Mouse (Mus musculus) layer of hippocampus, postnatal 36 days (tissue): ENCODE results near the gene Cstl1. TPM values are rescaled to one million over a fixed set of nuclear protein-coding genes. Genes with fewer than 3 reads are reported as not detected.
A peak's percentile ranks its signal among the peaks of the same experiment; 100 is the strongest.
"Not testable (repeated sequence)": the region's sequence is repeated elsewhere in the genome, so short reads cannot be mapped to it uniquely, and the experiment has no call there.

ENCODE experiments used
- DNase-seq, 2 experiments: peaks; one replicate each; pipeline ENCODE4 v3.0.0; 2022
- total RNA-seq, 2 experiments: library from RNA; stranded (reverse); gene quantifications; 2 replicates each; pipeline ENCODE4 v1.2.3; 2021

Gene Cstl1
- 1 to 10 TPM in 1 of 2 experiments, under 1 TPM in 1; 0.55 to 1.6 TPM for total RNA-seq

DNA sequence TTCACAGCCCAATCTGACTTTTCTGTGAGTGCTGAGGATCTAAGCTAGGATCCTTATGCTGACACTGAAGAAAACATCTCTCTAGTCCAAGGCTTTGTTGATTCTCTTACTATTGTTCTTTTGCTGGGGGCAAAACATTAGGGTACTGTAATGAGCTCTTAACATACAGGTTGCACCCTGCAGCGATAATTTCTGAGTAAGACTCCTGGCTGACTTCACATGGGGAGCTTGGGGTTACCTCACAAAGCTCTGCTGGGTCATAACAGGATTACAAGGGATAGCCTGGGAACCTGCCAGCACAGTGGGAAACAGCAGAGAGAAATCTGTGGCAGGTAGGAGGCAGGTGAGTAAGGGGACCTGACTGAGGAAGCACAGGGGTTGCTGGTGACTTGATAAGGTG is at the start of gene Cstl1:
Gene Cstl1, plus strand, starts transcription at position 301 of the 400 bp plus-strand sequence.
- no peak for DNase-seq

DNA sequence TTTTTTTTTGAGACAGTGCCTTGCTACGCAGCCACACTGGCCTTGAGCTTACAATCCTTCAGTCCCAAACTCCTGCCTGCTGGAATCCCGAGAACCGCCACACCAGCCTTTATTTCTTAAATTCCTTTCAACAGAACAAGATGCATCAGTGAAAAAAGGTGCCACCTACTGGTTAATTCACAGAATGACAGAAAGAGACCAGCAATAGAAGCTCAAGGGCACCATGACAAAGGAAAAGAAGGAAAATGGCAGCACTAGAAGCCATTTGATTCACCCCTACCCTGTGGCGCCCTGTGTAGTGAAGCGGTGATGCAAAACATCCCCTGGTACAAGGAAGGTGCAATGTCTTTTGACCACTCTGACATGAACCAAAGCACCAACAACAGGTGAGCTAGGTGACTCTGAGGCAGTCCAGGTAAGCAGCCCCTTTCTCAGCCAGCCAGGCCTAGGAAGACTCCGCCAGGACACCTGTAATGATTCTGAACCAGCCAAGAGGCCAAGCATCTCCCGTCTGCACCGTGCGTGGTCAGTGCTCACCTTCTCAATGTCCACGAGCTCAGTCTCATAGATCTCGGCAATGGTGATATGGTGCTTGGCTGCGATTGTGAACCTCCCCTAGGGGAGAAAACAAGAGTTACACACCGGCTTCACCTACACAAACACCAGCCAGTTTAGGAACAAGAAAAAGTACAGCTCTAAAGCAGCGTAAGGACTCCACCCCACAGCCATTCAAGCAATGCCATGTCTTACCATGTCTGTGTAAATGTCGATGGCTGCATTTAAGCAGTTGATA is 43.6 kb upstream of the Cstl1 start:
- no peak for DNase-seq

DNA sequence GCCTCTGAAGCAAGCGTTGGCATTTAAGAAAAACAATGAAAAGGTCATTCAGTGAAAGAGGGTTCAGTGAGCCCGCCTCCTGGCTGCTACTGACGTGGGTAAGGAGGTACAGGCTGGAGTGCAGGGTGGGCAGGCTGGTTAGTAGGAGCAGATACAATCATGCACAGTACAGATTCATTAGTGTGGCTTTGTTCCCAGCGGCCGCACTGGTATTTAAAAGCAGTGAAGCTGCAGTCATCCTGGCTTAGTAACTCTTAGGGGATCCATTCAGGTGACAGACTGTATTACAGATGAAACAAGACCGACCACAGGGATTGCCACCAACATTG is 43.0 kb upstream of the Cstl1 start:
- no peak for DNase-seq

DNA sequence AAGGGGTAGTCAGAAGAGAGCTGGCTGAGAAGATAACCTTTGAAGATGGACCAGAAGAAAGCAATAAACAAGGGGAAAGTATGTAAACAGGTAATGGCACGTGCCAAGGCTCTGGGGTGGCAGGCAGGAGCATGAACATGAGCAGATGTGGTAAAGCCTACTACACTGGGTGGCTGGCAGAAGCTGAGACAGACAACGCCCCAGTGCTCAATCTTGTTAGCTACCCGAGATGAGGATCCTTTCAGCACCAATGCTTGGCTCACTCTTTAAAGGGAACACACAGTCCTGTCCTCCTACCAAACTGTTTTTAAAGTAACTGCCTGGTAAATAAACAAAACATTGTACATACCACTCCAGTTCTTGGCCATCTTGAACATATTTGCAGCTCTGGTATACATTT is 37.8 kb upstream of the Cstl1 start:
- no peak for DNase-seq

DNA sequence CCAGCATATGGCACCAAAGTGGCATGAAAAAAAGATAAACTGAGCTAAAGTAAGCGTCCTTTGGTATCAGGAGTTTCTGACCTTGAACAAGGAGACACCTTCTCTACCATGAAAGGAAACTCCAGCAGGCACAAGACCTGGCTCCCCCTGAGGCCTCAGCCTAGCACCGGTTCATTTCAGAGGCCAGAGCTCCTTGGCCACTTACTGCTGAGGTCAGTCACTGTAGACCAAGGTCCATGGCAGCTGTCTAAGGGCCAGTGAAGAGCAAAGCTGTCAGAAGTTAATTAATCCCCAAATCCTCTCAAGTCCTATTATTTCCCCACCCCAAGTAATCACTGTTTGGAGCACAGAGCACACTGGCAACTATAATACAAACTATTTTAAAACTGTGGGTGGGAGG is 33.1 kb upstream of the Cstl1 start:
- DNase-seq, result no peak

DNA sequence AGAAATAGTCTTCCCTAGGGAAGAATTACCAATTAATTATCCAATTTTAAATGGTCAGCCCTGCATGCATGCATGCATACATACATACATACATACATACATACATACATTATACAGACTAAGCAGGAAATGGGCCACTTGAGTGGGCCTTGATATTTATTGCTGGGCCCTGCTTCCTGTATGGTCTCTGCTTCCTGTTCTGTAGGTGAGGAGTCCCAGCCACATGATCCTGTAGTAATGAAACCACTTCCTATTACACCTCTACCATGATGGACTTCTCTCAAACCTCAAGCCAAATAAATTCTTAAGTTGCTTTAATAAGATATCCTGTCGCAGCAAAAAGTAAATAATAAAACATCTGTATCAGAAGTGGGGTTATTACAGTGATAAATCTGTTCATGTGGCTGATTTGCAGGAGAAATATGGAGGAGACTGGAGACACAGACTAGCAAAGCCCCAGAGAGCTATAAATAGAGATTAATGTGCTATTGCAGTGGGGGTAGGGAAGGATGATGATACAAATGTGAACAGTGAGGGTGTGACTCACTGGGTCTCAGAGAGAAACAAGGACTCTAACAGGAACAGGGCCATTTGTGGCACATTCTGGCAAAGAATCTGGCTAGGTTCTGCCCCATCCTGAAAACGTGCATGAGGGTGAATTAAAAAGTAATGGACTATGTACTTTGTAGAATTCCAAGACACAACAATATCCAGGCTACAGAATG is 30.7 kb upstream of the Cstl1 start:
- DNase-seq, result no peak

DNA sequence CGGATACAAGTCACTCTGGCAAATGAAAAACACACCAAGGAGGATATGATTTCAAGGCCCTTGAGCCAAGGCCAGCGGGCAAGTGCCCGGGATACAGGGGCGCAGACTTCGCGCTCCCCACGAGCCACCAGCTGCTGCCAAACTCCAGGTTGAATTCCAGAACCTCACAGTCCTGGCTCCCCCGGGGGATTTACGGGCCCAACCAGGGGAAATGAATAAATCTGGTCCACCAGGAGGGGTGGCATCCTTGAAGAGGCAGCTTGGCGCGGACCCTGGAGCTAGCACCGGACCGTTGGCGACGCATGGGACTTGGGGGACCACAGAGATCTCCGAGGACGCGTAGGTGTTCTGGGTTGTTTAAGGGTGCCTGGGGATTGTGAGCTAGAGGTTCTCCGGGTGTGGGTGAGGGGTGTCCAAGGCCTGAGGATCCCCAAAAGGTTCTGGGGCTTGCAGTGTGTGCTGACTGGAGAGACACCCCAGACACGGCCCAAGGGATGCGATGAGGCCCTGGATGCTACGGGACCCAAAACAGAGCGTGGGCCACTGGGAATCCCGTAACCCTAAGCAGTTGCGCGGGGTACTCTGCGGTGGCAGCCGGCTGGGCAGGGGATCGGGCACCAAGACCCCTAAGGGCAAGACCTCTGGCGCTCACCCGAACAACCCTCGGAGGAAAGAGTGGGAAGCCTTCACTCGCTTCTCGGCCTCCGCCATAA is 18.4 kb upstream of the Cstl1 start:
- DNase-seq, result peak in 1 of 2 experiments; percentile 28

DNA sequence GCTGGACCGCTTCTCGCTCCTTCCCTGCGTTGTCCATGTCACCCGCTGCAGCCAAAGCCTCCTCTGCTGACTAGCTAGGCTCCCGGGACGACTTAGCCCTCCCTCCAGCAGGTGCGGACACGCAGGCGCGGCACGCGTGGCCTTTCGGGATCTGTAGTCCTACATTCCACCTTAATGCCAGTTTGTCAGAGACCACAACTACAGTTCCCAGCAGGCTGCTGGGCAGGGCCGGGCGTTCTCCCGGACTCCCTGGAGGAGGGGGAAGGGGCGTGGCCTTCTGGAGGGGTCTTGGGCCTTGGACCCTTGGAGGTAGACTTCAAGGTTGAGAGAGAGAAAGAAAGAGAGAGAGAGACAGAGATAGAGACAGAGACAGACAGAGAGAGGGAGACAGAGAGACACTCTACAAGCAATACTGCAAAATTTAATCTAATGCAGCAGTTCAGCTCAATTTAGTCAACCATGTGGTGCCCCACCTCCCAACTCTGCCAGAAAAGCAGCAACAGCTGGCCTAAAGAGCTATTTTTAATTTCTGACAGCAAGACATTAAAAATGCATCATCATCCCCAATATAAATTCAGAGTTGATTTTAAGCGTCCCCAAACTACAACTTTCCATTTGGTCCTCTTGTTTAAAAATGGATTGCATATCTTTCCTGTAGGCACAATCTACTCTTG is 17.7 kb upstream of the Cstl1 start, which contains the start of gene Napb:
Gene Napb, minus strand, starts transcription at position 141 of the 674 bp plus-strand sequence.
- DNase-seq, result peak; percentile 97

DNA sequence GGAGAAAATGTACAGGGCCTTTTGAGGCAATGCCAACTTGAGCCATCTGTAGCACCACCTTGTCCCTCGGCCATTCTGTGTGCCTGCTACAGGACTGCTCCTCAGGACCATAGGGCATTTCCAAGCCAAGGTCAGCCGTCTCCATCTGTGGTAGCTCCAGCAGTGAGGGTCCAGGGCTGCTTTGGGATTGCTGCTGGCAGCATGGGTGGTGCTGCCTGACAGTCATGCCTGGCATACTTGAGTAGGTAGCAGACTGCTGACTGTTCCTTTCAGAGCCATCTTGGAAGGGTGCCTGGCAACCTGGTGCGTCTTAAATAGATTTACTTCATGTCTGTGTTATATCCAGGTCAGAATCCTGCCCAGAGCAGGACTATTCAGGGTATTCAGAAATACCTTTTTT is 7.2 kb upstream of the Cstl1 start:
- no peak for DNase-seq

DNA sequence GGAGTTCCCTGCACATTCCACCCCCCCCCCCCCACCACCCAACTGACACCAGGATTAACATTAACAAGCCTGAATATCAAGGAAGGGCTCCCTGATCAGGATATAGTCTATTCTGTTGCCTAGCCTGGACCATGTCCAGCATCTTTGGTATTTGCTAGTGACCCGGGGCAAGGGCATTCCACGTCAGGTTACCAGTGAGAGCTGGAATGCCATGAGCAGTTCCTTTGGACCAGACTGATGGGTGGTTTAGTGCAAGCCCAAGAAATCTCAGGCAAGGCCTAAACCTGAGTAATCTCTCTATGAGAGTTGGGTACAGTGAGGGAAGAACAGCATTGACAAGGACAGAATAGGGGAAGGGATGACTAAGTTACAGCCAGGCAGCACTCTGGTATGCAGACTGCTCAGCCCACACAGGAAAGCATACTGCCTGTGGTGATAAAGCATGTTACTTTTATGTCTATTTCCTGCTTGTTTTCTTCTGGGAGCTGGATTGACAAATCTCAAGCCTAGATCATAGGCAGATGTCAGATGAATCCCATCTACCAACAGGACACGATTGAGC is 6.2 kb upstream of the Cstl1 start:
- DNase-seq, result no peak

DNA sequence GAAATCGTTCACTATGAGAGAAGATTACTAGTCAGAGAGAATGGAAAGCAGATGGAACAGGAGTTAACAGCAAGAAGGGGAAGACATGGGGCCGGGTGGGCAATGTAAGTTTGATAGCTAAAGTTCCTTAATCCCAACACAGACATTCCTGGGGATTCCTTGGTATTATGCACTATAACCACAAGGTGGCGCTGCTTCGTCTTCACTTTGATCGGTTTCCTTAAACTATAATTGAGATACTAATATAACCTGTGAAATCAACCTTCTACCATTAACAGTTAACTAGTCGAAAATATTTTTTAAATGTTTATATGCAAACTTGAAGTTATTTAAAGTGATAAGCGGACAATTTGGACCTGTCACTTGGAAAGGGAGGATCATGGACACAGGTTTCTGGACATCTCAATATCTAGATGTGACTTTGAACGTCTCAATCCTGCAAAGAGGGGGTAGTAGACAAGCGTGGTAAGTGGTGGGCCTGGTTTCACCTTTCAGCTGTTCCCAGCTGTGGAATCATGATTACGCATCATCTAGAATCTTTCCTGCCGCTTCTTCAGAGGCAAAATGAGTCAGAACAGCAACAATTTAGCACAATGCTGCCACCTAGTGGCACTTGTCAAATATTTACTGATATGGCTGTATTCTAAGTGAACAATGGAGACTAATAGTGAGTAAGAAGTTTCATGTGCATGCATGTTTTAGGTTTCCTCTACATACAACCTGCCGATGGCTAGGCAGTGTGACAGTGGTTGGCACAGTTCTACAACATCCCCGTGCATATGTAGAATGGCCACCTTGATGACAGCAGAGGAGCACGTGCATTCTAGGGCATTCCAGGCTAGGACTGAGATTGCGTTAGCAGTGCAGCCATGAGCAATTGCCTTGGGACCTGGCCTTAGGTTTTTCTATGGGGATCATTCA is 2.0 kb downstream of the Cstl1 start:
- DNase-seq, result peak; percentile 51 to 59

DNA sequence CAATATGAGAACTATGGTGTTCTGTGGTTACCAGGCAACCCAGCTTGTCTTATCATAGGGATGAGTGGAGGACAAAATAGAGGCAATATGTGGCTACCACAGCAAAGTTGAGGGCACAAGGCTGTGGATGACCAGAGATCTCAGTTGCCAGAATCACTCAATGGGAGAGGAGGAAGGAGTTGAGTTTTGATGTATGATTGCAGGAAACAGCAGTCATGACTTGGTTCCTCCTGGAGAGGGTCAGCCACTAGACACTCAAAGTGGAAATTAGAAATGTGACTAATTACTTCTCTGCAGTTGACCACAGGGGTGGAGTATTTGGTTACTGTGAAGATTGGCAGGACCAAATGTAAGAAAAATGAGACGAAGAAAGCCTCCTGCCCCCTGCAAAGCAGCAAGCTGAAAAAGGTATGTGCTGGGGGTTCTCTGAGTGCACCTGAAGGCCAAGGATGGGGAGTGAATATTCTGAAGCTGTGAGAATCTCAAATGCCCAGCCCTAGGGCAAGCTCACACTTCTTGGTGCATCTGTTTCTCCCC is 4.2 kb downstream of the Cstl1 start:
- no peak for DNase-seq

DNA sequence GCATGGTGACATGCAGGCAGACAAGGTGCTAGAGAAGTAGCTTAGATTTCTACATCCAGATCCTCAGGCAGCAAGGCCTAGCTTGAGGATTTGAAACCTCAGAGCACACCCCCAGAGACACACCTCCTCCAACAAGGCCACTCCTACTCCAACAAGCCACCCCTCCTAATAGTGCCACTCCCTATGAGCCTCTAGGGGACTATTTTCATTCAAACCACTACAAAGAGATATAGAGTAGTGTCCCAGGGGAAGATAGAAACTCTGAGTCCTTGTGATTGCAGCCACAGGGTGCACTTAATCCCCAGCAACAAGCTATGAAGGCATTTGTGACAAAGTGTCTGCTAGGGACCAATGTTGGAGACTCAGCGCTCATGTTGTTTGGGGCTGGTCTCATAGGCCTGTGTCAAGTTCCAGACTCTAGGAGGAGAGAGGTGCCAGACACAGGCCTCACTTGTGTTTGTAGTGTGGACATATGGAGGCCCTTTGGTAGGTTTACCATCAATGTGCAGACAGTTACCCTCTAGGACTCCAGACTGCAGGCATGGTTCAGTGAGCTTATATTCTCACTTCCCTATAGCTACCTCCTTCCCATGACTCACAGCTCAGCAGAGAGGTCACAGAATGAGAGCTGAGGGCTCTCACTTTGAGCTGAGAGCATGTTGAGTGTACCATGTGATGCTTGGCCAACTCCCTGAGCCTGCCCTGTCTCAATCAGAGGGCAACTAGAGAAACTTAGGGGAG is 13.7 kb downstream of the Cstl1 start:
- no peak for DNase-seq

DNA sequence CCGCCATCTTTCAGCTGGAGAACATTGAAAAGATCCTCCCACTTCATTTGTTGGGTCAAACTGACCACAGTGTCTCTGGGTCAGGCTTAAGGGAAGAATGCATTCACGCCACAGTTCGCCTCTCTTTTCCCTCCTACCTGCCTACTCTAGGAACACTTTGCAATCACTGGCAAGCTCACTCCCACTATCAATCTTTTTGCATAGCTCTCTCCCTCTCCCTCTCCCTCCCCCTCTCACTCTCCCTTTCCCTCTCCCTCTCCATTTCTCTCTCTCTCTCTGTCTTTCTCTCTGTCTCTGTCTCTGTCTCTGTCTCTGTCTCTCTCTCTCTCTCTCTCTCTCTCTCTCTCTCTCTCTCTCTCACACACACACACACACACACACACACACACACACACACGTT is 21.2 kb downstream of the Cstl1 start, which contains the start of gene Cst11:
Gene Cst11, minus strand, starts transcription at position 101 of the 400 bp plus-strand sequence.
- not testable (repeated sequence) for DNase-seq

DNA sequence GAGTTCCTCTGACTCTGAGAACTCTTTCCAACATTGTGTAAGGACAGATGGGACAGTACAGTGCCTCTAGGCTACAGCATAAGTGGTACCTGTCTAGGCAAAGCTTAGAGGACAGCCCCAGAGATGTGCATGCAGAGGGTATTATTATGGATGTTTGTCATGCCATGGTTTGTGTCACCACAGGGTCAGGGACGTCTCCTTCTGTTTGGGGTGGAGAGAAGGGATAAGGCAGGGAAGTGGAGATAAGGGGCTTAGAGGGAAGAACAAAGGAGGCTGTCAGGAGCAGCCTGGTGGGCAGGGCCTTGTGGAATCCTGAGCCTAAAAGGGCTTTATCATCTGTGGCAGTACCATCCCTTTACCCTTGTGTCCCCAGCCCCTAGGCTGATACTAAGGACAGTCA is 31.6 kb downstream of the Cstl1 start, which contains the start of gene 8030411F24Rik:
Gene 8030411F24Rik, plus strand, starts transcription at position 301 of the 400 bp plus-strand sequence.
- no peak for DNase-seq

DNA sequence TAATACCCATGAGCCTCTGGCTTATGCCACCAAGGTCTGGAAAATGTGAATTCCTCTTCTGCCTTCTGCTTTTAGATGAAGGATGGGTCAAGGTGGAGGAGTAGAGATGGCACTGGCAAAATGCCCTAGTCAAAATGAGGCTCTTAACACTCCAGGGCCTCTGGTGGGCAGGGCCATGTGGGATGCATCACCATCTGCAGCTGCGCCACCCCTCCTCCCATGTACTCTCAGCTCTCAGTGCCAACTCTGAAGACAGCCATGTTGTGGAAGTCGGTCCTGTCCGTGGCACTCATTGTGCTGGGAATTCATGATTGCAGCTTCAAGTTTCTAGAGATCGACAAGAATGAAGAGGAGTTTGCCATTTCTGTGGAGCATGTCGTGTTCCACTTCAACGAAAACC is 39.0 kb downstream of the Cstl1 start, which contains the start of gene Cst12:
Gene Cst12, plus strand, starts transcription at position 220 of the 400 bp plus-strand sequence.
- peak in 1 of 2 experiments; percentile 1 for DNase-seq

DNA sequence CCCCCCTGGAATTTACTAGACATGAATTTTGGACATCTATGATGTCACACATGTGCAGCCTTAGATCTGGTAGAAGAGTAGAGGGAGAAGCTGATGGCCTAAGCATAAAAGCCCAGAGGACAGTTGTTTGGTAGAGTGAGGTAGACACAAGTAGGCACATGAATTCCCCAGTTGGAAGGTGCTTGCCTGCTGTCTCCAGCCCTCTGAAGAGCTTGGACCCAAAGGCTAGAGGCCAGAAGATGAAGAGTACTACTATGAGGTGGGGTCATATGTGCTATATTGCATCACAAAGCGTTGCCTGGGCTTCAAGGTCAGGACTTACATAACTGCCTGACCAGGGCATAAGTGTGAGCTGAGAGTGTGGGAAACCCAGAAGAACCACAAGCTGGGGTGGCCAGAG is 48.3 kb downstream of the Cstl1 start, which contains the start of gene Cst8:
Gene Cst8, plus strand, starts transcription at position 301 of the 400 bp plus-strand sequence.
- no peak for DNase-seq

DNA sequence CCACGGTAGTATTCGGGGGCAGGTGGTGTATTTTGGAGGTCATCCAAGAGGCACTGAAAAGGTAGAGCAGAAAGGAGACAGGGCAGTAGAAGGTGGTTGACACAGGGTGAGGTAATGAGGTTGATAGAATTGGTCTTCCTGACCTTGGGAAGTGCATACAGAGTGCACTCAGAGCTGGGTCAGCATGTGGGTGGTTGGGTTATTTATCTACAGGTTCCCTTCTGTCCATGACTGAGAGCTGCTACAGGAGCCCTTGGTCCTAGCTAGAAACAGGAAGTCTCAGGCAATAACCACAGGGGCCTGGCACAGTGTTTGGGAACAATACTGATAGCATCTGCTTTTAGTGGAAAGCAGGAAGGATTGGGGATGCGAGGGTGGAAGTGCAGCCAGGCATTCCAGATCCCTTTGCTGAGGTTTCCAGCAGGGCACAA is 51.3 kb downstream of the Cstl1 start:
- peak; percentile 11 to 22 for DNase-seq
